ENCODE assay signal across 8 mouse cellular contexts in genomic region chr7:45234333-45234841, GRCm38 (mm10). TPM values are rescaled to one million over a fixed set of nuclear protein-coding genes. Genes with fewer than 3 reads are reported as not detected.
DNase-seq lines count a peak whose midpoint lies in the region; ATAC-seq and TF ChIP-seq lines count a peak whose summit lies in the region.

No protein-coding gene starts in this region.

- H3K9me3 ChIP-seq in embryonic facial prominence, embryonic 12.5 days, result no peaks in the 10 kb centered on the region
- H3K9me3 ChIP-seq in limb, embryonic 10.5 days (replicated peaks), result no peaks in the 10 kb centered on the region
- no peaks in the 10 kb centered on the region for H3K9me3 ChIP-seq in neural tube, embryonic 11.5 days (ENCODE audit: control insufficient read depth, low read length)

- intact Hi-C loops in gastrocnemius, postnatal 14 days (cut with DNase I; ENCODE audit: low total_unique reads), result no loop called here

- peak overlapping the region; percentile 37 for H3K4me3 ChIP-seq in layer of hippocampus, adult 2 months
- H3K4me3 ChIP-seq in embryonic facial prominence, embryonic 12.5 days, result no peak overlapping the region; the same call in 1 of the 2 replicates
- H3K4me3 ChIP-seq in limb, embryonic 10.5 days, result peak overlapping the region; percentile 29
- H3K4me3 ChIP-seq in neural tube, embryonic 11.5 days (ENCODE audit: low read depth, low read length), result no peak overlapping the region

- DNase-seq in layer of hippocampus, adult 2 months (ENCODE audit: low spot score in 2 of 2), result peak in 1 of 2 experiments; percentile 25
- no peak for DNase-seq in layer of hippocampus, postnatal 36 days
- no peak for DNase-seq in limb, embryonic 10.5 days (ENCODE audit: low spot score)
- peak; percentile 59 for DNase-seq in neural tube, embryonic 11.5 days (ENCODE audit: low spot score)
- no peak for DNase-seq in thymus, postnatal 10 days (ENCODE audit: low spot score in 2 of 2)
- no peak for DNase-seq in gastrocnemius, postnatal 14 days

- no peak for ATAC-seq in embryonic facial prominence, embryonic 12.5 days (ENCODE audit: insufficient number of reproducible peaks, insufficient read depth, low FRiP score, low TSS enrichment)
- ATAC-seq in neural tube, embryonic 11.5 days (ENCODE audit: insufficient read depth, low FRiP score, low TSS enrichment), result peak; percentile 35; the same call in 1 of the 2 replicates
- ATAC-seq in megakaryocyte progenitor cell, adult 5-6 weeks (replicated peaks; ENCODE audit: poor library complexity), result no peak

- peaks cover 22% of the 10 kb centered on the region for H3K27me3 ChIP-seq in embryonic facial prominence, embryonic 12.5 days
- peaks cover 38% of the 10 kb centered on the region for H3K27me3 ChIP-seq in limb, embryonic 10.5 days (ENCODE audit: low read depth, poor library complexity, severe bottlenecking)
- peaks cover 12% of the 10 kb centered on the region for H3K27me3 ChIP-seq in neural tube, embryonic 11.5 days (ENCODE audit: control insufficient read depth, insufficient read depth, low read length)

- peak overlapping the region; percentile 92 for H3K27ac ChIP-seq in layer of hippocampus, adult 2 months
- H3K27ac ChIP-seq in embryonic facial prominence, embryonic 12.5 days, result peak overlapping the region; percentile 55; the same call in 1 of the 2 replicates
- H3K27ac ChIP-seq in limb, embryonic 10.5 days, result peak overlapping the region; percentile 77
- no peak overlapping the region; the same call in 1 of the 2 replicates for H3K27ac ChIP-seq in neural tube, embryonic 11.5 days (ENCODE audit: low read depth, low read length)

- no peak for TF ChIP-seq CTCF in layer of hippocampus, adult 2 months (conservative IDR thresholded peaks at IDR 0.05)

- H3K9ac ChIP-seq in embryonic facial prominence, embryonic 12.5 days, result no peak overlapping the region; the same call in 1 of the 2 replicates
- H3K9ac ChIP-seq in neural tube, embryonic 11.5 days (ENCODE audit: low read length), result peak overlapping the region; percentile 12; the same call in 1 of the 2 replicates

- H3K36me3 ChIP-seq in embryonic facial prominence, embryonic 12.5 days, result peaks cover 31% of the 10 kb centered on the region
- H3K36me3 ChIP-seq in limb, embryonic 10.5 days, result peaks cover 47% of the 10 kb centered on the region
- peaks cover 15% of the 10 kb centered on the region for H3K36me3 ChIP-seq in neural tube, embryonic 11.5 days (ENCODE audit: control insufficient read depth, insufficient read depth, low read length)

- H3K4me2 ChIP-seq in embryonic facial prominence, embryonic 12.5 days (replicated peaks), result peak overlapping the region; percentile 48
- peak overlapping the region; percentile 25 for H3K4me2 ChIP-seq in neural tube, embryonic 11.5 days (ENCODE audit: low read depth)

- H3K4me1 ChIP-seq in embryonic facial prominence, embryonic 12.5 days, result peaks cover 28% of the 10 kb centered on the region
- peaks cover 64% of the 10 kb centered on the region for H3K4me1 ChIP-seq in limb, embryonic 10.5 days
- H3K4me1 ChIP-seq in neural tube, embryonic 11.5 days (ENCODE audit: control insufficient read depth, insufficient read depth, low read length), result peaks cover 16% of the 10 kb centered on the region

- 11% methylated on average over 29 of the region's 29 CpGs for WGBS in embryonic facial prominence, embryonic 12.5 days
- WGBS in limb, embryonic 10.5 days, result 9% methylated on average over 29 of the region's 29 CpGs
- WGBS in neural tube, embryonic 11.5 days, result 9% methylated on average over 29 of the region's 29 CpGs

RNA-seq across cellular contexts. Expression of gene Cd37, which starts 4.5 kb away (rescaled TPM):
- total RNA-seq in layer of hippocampus, adult 2 months (2021), result 1 to 10 TPM; 3.7 to 5.5 TPM
- 1 to 10 TPM; 1.9 to 4.8 TPM for total RNA-seq in layer of hippocampus, postnatal 36 days (2021)
- 2.3 TPM in 2 replicates for polyA plus RNA-seq in embryonic facial prominence, embryonic 12.5 days (2016; fragmentation: Nextera tagmentation; extraction: Ambion mirVana)
- polyA plus RNA-seq in limb, embryonic 10.5 days (2016; fragmentation: Nextera tagmentation; extraction: Ambion mirVana), result 1.1 and 1.2 TPM in 2 replicates
- polyA plus RNA-seq in neural tube, embryonic 11.5 days (2014; fragmentation: Nextera tagmentation; extraction: Ambion mirVana), result 0.74 and 0.76 TPM in 2 replicates
- total RNA-seq in megakaryocyte progenitor cell, adult 5-6 weeks (2015), result 104 and 124 TPM in 2 replicates
- 76.6 and 81.9 TPM in 2 replicates for total RNA-seq in megakaryocyte progenitor cell, adult 5-6 weeks (2017)
- total RNA-seq in gastrocnemius, postnatal 14 days (2021), result 1 to 10 TPM; 1.4 to 1.5 TPM

RNA-seq across cellular contexts. Expression of gene Slc6a16, which starts 6.5 kb away (rescaled TPM):
- total RNA-seq in layer of hippocampus, adult 2 months (2021), result 1 to 10 TPM; 1.7 to 2.8 TPM
- total RNA-seq in layer of hippocampus, postnatal 36 days (2021), result 1 to 10 TPM; 2.0 to 2.8 TPM
- 0.22 TPM in 1 of 2 replicates, not detected in the other for polyA plus RNA-seq in embryonic facial prominence, embryonic 12.5 days (2016; fragmentation: Nextera tagmentation; extraction: Ambion mirVana)
- 0.24 and 0.49 TPM in 2 replicates for polyA plus RNA-seq in limb, embryonic 10.5 days (2016; fragmentation: Nextera tagmentation; extraction: Ambion mirVana)
- polyA plus RNA-seq in neural tube, embryonic 11.5 days (2014; fragmentation: Nextera tagmentation; extraction: Ambion mirVana), result 0.11 TPM in 1 of 2 replicates, not detected in the other
- total RNA-seq in megakaryocyte progenitor cell, adult 5-6 weeks (2015), result not detected in 2 replicates
- total RNA-seq in megakaryocyte progenitor cell, adult 5-6 weeks (2017), result not detected in 2 replicates
- not detected for total RNA-seq in gastrocnemius, postnatal 14 days (2021)

RNA-seq across cellular contexts. Expression of gene Tead2, which starts 18.8 kb away (rescaled TPM):
- 1 to 10 TPM; 4.3 to 5.7 TPM for total RNA-seq in layer of hippocampus, adult 2 months (2021)
- total RNA-seq in layer of hippocampus, postnatal 36 days (2021), result 1 to 10 TPM; 2.6 to 7.8 TPM
- polyA plus RNA-seq in embryonic facial prominence, embryonic 12.5 days (2016; fragmentation: Nextera tagmentation; extraction: Ambion mirVana), result 277 and 295 TPM in 2 replicates
- 435 and 481 TPM in 2 replicates for polyA plus RNA-seq in limb, embryonic 10.5 days (2016; fragmentation: Nextera tagmentation; extraction: Ambion mirVana)
- polyA plus RNA-seq in neural tube, embryonic 11.5 days (2014; fragmentation: Nextera tagmentation; extraction: Ambion mirVana), result 247 and 252 TPM in 2 replicates
- 2.2 TPM in 1 of 2 replicates, not detected in the other for total RNA-seq in megakaryocyte progenitor cell, adult 5-6 weeks (2015)
- 0.20 TPM in 1 of 2 replicates, not detected in the other for total RNA-seq in megakaryocyte progenitor cell, adult 5-6 weeks (2017)
- 10 to 100 TPM in 1 of 2 experiments, 1 to 10 TPM in 1; 7.1 to 10.9 TPM for total RNA-seq in gastrocnemius, postnatal 14 days (2021)

RNA-seq across cellular contexts. Expression of gene Dkkl1, which starts 22.4 kb away (rescaled TPM):
- total RNA-seq in layer of hippocampus, adult 2 months (2021), result 1 to 10 TPM; 1.6 TPM
- total RNA-seq in layer of hippocampus, postnatal 36 days (2021), result 1 to 10 TPM; 1.4 to 2.3 TPM
- 1.4 and 2.3 TPM in 2 replicates for polyA plus RNA-seq in embryonic facial prominence, embryonic 12.5 days (2016; fragmentation: Nextera tagmentation; extraction: Ambion mirVana)
- 0.21 and 0.41 TPM in 2 replicates for polyA plus RNA-seq in limb, embryonic 10.5 days (2016; fragmentation: Nextera tagmentation; extraction: Ambion mirVana)
- 3.1 and 5.2 TPM in 2 replicates for polyA plus RNA-seq in neural tube, embryonic 11.5 days (2014; fragmentation: Nextera tagmentation; extraction: Ambion mirVana)
- total RNA-seq in megakaryocyte progenitor cell, adult 5-6 weeks (2015), result 3.8 and 5.4 TPM in 2 replicates
- 4.2 and 5.6 TPM in 2 replicates for total RNA-seq in megakaryocyte progenitor cell, adult 5-6 weeks (2017)
- total RNA-seq in gastrocnemius, postnatal 14 days (2021), result not detected

RNA-seq across cellular contexts. Expression of gene Ccdc155, which starts 29.7 kb away (rescaled TPM):
- 1 to 10 TPM; 3.5 to 3.9 TPM for total RNA-seq in layer of hippocampus, adult 2 months (2021)
- total RNA-seq in layer of hippocampus, postnatal 36 days (2021), result 1 to 10 TPM; 2.0 to 3.3 TPM
- polyA plus RNA-seq in embryonic facial prominence, embryonic 12.5 days (2016; fragmentation: Nextera tagmentation; extraction: Ambion mirVana), result 0.94 and 1.7 TPM in 2 replicates
- polyA plus RNA-seq in limb, embryonic 10.5 days (2016; fragmentation: Nextera tagmentation; extraction: Ambion mirVana), result 0.45 and 0.68 TPM in 2 replicates
- polyA plus RNA-seq in neural tube, embryonic 11.5 days (2014; fragmentation: Nextera tagmentation; extraction: Ambion mirVana), result 0.27 and 0.47 TPM in 2 replicates
- total RNA-seq in megakaryocyte progenitor cell, adult 5-6 weeks (2015), result 0.15 TPM in 1 of 2 replicates, not detected in the other
- total RNA-seq in megakaryocyte progenitor cell, adult 5-6 weeks (2017), result 0.34 TPM in 1 of 2 replicates, not detected in the other
- total RNA-seq in gastrocnemius, postnatal 14 days (2021), result 1 to 10 TPM; 2.1 to 2.6 TPM

Comparison
In these comparisons a context has a peak if more than half of its experiments do, and no peak if none do; other contexts are left out.
1. H3K4me3 ChIP-seq: peak in layer of hippocampus, adult 2 months (single experiment) and limb, embryonic 10.5 days (single experiment); none in embryonic facial prominence, embryonic 12.5 days (single experiment) and neural tube, embryonic 11.5 days (single experiment).
2. RNA of gene Cd37, which starts 4.5 kb away (total RNA-seq): 76.6 to 124 TPM in megakaryocyte progenitor cell, adult 5-6 weeks; 3.7 to 5.5 TPM in layer of hippocampus, adult 2 months, 1.9 to 4.8 TPM in layer of hippocampus, postnatal 36 days and 1.4 to 1.5 TPM in gastrocnemius, postnatal 14 days; every median in the first group is over 10 times any median in the second.